Mouse (Mus musculus): ENCODE results near the gene Gna15. TPM values are rescaled to one million over a fixed set of nuclear protein-coding genes. Genes with fewer than 3 reads are reported as not detected.
A peak's percentile ranks its signal among the peaks of the same experiment; 100 is the strongest.

The Gna15 gene
- polyA plus RNA-seq, 1 experiment, result 9.4 TPM

DNA sequence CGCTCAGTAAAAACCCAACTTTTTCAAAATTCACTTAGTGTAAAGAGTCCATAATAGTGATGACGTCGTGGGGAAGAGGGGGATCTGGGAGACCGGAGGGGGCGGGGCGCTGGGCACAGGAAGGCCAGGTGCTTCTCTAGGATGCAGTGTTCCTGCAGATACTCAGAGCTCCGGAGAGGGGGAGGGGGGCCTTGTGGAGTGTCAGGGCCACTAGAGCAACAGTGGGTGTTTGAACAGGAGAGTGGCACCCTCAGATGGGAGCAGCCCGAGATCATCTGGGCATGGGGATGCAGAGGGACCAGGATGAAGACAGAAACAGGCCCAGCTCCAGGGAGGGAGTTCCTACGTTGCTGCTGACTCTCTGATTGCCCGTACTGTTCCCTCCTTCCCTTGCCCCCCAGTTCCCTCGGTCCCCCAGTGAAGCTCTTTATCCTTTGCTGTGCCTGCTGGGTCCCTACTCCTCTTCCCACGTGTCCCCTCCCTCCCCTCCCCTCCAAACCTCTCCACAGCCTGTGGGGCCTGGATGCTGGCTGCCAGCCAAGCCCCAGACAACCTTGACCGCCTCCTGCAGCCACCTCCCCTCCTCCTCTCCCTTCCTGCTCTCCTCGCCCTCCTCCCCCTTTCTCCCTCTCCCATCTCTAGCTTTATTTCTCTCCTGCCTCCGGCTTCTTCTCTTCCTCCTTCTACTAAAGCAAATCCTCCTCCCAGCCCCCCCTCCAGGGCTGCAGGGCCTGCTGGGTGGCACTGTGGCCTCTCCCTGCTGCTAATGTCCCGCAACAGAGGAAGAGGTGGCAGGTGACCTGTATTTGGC, 44.6 kb upstream of the Gna15 start:
- Histone ChIP-seq H3K4me3 (replicated peaks; ENCODE audit: control insufficient read depth, low read depth, low read length) (no peak overlapping the region), H3K27ac (ENCODE audit: control insufficient read depth, insufficient read depth, low read depth, low read length, poor library complexity) (no peak overlapping the region), H3K4me1 (ENCODE audit: control insufficient read depth, insufficient read depth, low read length) (no peaks in the 10 kb centered on the region; the same call in 1 of the 2 replicates)
- TF ChIP-seq CTCF (IDR thresholded peaks at IDR 0.05; ENCODE audit: control insufficient read depth, insufficient read depth, low read length), result no peak
- TF ChIP-seq POLR2A (IDR thresholded peaks at IDR 0.05; ENCODE audit: borderline replicate concordance, control insufficient read depth, low read depth, low read length), result no peak
- 25% methylated on average over 16 of the region's 16 CpGs for WGBS

DNA sequence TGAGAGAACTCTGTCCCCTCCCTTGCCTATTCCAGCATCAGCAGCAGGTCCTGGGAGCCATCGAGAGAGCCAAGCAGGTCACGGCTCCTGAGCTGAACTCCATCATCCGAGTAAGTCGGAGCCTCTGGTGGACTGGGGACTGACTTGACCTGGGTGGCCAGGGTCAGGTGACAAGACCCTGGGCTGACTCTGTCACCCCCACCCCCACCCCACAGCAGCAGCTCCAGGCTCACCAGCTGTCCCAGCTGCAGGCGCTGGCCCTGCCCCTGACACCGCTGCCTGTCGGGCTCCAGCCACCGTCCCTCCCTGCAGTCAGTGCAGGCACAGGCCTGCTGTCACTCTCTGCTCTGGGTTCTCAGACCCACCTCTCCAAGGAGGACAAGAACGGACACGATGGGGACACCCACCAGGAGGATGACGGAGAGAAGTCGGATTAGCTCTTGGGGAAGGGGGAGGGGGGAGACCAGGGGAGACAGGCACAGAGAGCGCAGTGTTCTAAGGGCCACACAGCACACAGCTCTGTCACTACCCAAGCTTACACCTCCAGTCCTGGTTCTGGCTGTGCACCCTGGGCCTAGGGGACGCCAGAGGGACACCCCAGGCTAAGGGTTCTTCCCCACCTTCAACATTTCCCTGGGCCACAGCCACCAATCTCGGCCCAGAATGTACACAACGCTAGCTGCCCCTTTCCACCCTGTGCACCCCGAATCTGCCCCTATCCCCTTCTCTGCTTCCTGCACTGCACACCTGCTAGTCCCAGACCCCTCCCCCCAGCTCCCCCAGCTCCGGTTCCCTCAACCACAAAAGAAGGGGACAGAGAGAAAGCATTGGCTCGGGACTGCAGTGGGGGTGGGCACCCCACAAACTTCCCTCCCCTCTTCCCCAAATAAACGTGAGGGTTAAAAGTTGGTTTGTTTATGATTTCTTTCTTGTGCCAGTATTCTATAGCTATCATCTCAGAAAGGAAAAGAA, 41.5 kb upstream of the Gna15 start:
- H3K4me1 ChIP-seq (ENCODE audit: control insufficient read depth, insufficient read depth, low read length), result peaks cover 2% of the 10 kb centered on the region
- H3K27ac ChIP-seq (ENCODE audit: control insufficient read depth, insufficient read depth, low read depth, low read length, poor library complexity), result no peak overlapping the region
- no peak overlapping the region for H3K4me3 ChIP-seq (replicated peaks; ENCODE audit: control insufficient read depth, low read depth, low read length)
- TF ChIP-seq POLR2A (IDR thresholded peaks at IDR 0.05; ENCODE audit: borderline replicate concordance, control insufficient read depth, low read depth, low read length) (0 out of 2 replicates have a peak, but pooled peaks have one; percentile 8), CTCF (IDR thresholded peaks at IDR 0.05; ENCODE audit: control insufficient read depth, insufficient read depth, low read length) (no peak)
- WGBS, result 73% methylated on average over 20 of the region's 20 CpGs

DNA sequence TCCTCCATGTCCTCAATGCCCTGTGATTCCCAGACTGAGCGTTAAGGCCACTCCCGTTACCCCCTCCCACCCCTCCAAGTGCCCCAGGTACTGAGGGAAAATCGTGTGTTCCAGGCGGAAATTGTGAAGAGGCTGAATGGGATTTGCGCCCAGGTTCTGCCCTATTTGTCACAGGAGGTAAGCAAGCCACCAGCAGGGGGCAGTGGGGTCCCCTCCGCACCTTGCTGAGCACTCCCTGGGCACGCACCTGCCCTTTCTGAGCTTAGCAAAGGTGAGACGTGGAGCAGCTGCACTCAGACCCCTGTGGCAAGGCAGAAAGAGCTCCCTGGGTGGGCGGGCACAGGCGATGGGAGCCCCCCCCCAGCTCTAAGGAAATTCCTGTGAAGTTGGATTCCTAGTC, 40.7 kb upstream of the Gna15 start:
- no peak overlapping the region for H3K4me3 ChIP-seq (replicated peaks; ENCODE audit: control insufficient read depth, low read depth, low read length)
- no peak overlapping the region for H3K27ac ChIP-seq (ENCODE audit: control insufficient read depth, insufficient read depth, low read depth, low read length, poor library complexity)
- peaks cover 2% of the 10 kb centered on the region for H3K4me1 ChIP-seq (ENCODE audit: control insufficient read depth, insufficient read depth, low read length)
- 74% methylated on average over 10 of the region's 10 CpGs for WGBS
- TF ChIP-seq POLR2A (IDR thresholded peaks at IDR 0.05; ENCODE audit: borderline replicate concordance, control insufficient read depth, low read depth, low read length), result no peak
- peak; percentile 80 for TF ChIP-seq CTCF (IDR thresholded peaks at IDR 0.05; ENCODE audit: control insufficient read depth, insufficient read depth, low read length)

DNA sequence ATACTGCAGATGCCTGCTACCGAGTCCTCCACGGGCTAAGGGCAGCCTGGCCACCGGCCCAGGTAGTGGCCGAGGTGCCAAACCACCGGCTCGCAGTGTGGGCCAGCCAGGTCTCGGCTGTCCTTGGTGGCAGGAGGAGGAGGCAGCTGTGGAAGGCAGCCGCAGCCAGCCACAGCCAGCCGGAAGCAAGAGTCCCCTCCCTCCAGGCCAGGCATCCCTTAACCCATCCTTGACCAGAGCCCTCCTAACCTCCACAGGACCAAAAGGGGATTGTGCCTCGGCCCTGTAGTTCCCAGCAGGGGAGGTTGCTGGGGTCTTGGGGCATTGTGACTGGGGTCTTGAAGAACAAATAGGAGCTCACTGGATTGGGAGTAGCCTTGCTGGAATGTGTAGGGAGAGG, 40.2 kb upstream of the Gna15 start:
- peak overlapping the region; percentile 29; the same call in 1 of the 2 replicates for H3K27ac ChIP-seq (ENCODE audit: control insufficient read depth, insufficient read depth, low read depth, low read length, poor library complexity)

DNA sequence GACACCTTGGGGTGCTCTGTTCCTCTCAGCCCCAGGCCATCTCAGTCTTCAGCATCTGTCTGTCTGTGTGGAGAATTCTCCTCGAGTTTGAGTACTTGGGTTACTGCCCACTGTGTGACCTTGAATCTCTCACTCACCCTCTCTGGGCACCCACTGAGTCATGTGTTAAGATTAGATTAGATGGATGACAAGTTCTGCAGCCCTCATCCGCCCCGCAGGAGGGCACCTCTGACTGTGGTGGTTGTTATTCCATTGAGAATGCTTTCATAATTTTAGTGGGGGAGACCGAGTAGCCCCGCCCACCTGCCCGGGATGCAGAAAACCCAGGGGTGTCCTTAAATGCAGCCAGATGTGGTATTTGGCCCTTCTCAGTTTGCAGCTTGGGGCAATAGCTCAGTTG, 39.5 kb upstream of the Gna15 start:
- H3K4me3 ChIP-seq (replicated peaks; ENCODE audit: control insufficient read depth, low read depth, low read length), result no peak overlapping the region
- no peak overlapping the region for H3K27ac ChIP-seq (ENCODE audit: control insufficient read depth, insufficient read depth, low read depth, low read length, poor library complexity)
- H3K4me1 ChIP-seq (ENCODE audit: control insufficient read depth, insufficient read depth, low read length), result peaks cover 2% of the 10 kb centered on the region
- 53% methylated on average over 6 of the region's 6 CpGs for WGBS
- TF ChIP-seq CTCF (IDR thresholded peaks at IDR 0.05; ENCODE audit: control insufficient read depth, insufficient read depth, low read length) (no peak), POLR2A (IDR thresholded peaks at IDR 0.05; ENCODE audit: borderline replicate concordance, control insufficient read depth, low read depth, low read length) (no peak)

More for the DNA sequence above, 40.2 kb upstream of the Gna15 start:
- 20% methylated on average over 10 of the region's 10 CpGs for WGBS
- TF ChIP-seq CTCF (IDR thresholded peaks at IDR 0.05; ENCODE audit: control insufficient read depth, insufficient read depth, low read length), result no peak
- no peak for TF ChIP-seq POLR2A (IDR thresholded peaks at IDR 0.05; ENCODE audit: borderline replicate concordance, control insufficient read depth, low read depth, low read length)
- Histone ChIP-seq H3K4me3 (replicated peaks; ENCODE audit: control insufficient read depth, low read depth, low read length) (no peak overlapping the region), H3K4me1 (ENCODE audit: control insufficient read depth, insufficient read depth, low read length) (peaks cover 2% of the 10 kb centered on the region)

DNA sequence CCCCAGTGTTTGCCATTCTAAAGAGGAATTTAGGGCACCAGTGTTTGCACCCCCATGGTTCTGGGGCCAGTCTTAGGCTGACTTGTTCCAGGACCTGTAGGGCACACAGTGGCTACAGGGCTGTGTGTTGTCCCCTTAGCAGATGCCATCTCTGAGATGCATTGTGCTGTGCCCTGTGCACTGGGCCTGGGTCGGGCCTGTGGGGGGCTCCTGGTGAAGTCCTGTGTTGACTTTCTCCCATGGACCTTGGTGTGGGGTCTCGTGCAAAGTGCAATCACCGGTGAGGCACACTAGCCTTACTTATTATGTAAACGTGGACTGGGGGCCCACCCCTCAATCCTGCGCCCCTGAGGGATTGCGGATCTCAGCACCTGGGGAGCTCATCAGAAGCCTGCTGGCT, 38.4 kb upstream of the Gna15 start:
- Histone ChIP-seq H3K27ac (ENCODE audit: control insufficient read depth, insufficient read depth, low read depth, low read length, poor library complexity) (no peak overlapping the region), H3K4me3 (replicated peaks; ENCODE audit: control insufficient read depth, low read depth, low read length) (no peak overlapping the region), H3K4me1 (ENCODE audit: control insufficient read depth, insufficient read depth, low read length) (peaks cover 2% of the 10 kb centered on the region)
- TF ChIP-seq POLR2A (IDR thresholded peaks at IDR 0.05; ENCODE audit: borderline replicate concordance, control insufficient read depth, low read depth, low read length), result no peak
- TF ChIP-seq CTCF (IDR thresholded peaks at IDR 0.05; ENCODE audit: control insufficient read depth, insufficient read depth, low read length), result no peak
- WGBS, result 89% methylated on average over 6 of the region's 6 CpGs

DNA sequence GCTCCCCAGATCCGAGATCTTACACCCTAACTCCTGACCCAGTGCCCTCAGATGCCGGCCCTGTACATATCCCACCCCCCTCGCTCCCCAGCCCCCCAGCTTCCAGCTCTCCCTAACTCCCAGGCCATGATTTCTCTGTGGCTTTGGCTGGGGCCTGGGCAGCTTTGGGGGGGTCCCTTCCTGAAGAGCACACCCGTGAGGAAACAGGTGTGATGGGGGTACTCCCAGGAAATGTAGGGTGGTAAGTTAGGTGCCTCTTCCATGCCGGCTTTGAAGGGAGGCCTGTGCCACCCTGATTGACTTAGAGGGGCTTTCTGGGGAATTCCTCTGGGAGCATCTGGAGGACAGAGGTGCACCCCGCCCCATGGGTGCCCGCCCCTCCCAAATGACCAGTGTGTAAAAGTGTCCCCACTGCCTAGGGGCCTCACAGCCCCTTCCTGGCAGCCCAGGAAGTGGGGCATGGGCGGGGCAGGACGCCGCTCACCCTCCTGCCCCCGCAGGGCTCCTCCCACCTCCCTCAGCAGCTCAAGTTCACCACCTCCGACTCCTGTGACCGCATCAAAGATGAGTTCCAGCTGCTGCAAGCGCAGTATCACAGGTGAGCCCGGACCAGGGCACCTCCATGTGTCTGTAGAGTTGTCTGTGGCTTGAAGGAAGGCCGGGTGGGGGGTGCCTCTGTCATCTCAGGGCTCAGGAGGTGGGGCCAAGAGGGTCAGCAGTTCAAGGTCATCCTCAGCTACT, 36.9 kb upstream of the Gna15 start:
- Histone ChIP-seq H3K4me1 (ENCODE audit: control insufficient read depth, insufficient read depth, low read length) (peaks cover 2% of the 10 kb centered on the region), H3K27ac (ENCODE audit: control insufficient read depth, insufficient read depth, low read depth, low read length, poor library complexity) (peak overlapping the region; percentile 84; the same call in 1 of the 2 replicates), H3K4me3 (replicated peaks; ENCODE audit: control insufficient read depth, low read depth, low read length) (peak overlapping the region; percentile 90)
- 5% methylated on average over 16 of the region's 16 CpGs for WGBS
- TF ChIP-seq POLR2A (IDR thresholded peaks at IDR 0.05; ENCODE audit: borderline replicate concordance, control insufficient read depth, low read depth, low read length), result peak; percentile 62; the same call in 1 of the 2 replicates
- no peak for TF ChIP-seq CTCF (IDR thresholded peaks at IDR 0.05; ENCODE audit: control insufficient read depth, insufficient read depth, low read length)

Measured in bone marrow, adult 2 months (tissue).